Mouse (Mus musculus): ENCODE results near the gene Klf12.

DNA sequence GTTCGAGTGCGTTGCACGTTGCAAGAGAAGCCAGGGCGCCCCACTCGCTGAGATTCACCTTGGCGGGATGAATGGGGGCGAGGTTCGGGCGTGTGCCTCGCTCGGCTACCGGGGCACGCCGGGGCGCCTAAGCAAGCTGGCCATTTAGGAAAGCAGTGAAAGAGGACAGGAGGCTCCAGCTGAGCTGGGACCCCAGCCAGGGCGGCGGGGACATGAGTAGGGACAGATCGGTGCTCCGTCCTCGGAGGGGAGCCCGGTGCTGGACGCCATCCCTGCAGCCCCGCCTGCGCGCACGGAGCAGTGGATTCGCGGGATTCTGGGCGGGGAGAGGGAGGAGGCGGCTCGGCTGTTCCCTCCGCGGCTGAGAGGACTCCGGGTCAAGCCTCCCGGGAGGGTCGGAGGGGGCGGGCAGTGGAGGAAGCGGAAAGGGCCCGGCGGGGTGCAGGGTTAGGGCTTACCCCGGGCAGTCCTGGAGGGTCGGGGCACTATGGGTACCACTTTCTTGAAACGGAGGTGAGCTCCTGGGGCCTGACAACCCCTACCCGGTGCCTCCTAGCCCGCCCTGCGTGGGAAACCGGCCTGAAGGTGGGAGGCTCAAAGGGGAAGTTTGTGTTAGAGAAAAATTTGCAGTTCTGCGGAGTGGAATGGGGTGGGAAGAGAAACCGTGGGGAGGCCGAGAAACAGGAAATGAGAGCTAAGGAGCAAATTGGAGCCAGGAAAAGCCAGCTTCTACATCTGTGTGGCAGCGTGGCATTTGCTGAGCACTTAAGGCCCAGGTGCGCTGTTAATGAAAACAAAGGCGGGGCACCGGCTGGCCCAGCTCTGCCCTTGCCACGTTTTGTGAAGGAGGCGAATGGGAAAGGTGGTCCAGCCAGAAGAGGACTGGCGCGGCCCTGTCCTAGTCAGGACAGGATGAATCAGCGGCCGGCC is 1.4 kb upstream of the Klf12 start:
- TF ChIP-seq ZNF384 (IDR thresholded peaks at IDR 0.05; ENCODE audit: low read depth, low read length) (no peak), CTCF (conservative IDR thresholded peaks at IDR 0.05 in 1 of 2, IDR thresholded peaks at IDR 0.05 in 1 of 2; ENCODE audit: low read depth in 2 of 2, low read length in 2 of 2) (no peak), ZMIZ1 (IDR thresholded peaks at IDR 0.05; ENCODE audit: low read depth, low read length) (no peak), USF2 (conservative IDR thresholded peaks at IDR 0.05; ENCODE audit: low read depth, low read length) (no peak), UBTF (IDR thresholded peaks at IDR 0.05; ENCODE audit: low read depth, low read length) (no peak; the same call in none of the 2 replicates), NELFE (IDR thresholded peaks at IDR 0.05; ENCODE audit: low read depth, low read length) (no peak), POLR2AphosphoS2 (IDR thresholded peaks at IDR 0.05; ENCODE audit: low read depth, low read length) (no peak), POLR2A (IDR thresholded peaks at IDR 0.05; ENCODE audit: low read depth, low read length) (no peak), CHD1 (IDR thresholded peaks at IDR 0.05; ENCODE audit: low read depth, low read length) (no peak), MAZ (IDR thresholded peaks at IDR 0.05; ENCODE audit: low read depth, low read length) (no peak), BHLHE40 (IDR thresholded peaks at IDR 0.05; ENCODE audit: low read depth, low read length) (no peak)

Measured in CH12.LX (cell line).